Mouse (Mus musculus) adrenal gland, adult 8-10 months (tissue): ENCODE results near the gene Arhgap6. TPM values are rescaled to one million over a fixed set of nuclear protein-coding genes. Genes with fewer than 3 reads are reported as not detected.

ENCODE experiments used
- DNase-seq: peaks from one replicate; pipeline ENCODE4 v3.0.0; 2022
- total RNA-seq, 4 experiments: library from RNA; stranded (reverse); gene quantifications; 2 replicates each; pipeline ENCODE4 v1.2.4; 2022

Arhgap6 gene
- total RNA-seq, 4 experiments from 2014 or later, result 2.4 to 3.3 (median 2.6) TPM

GRCm38 (mm10) chrX:169123773-169124151 is 328.9 kb downstream of the Arhgap6 start:
- no peak for DNase-seq

GRCm38 (mm10) chrX:169139758-169140157 is 344.9 kb downstream of the Arhgap6 start:
- DNase-seq, result no peak

- no peak for DNase-seq
Observed at GRCm38 (mm10) chrX:169140467-169140866, 345.6 kb downstream of the Arhgap6 start.

GRCm38 (mm10) chrX:169153805-169154204 is 358.9 kb downstream of the Arhgap6 start:
- no peak for DNase-seq

- no peak for DNase-seq
Observed at GRCm38 (mm10) chrX:169158385-169158784, 363.5 kb downstream of the Arhgap6 start.

- DNase-seq, result no peak
Observed at GRCm38 (mm10) chrX:169170981-169171380, 376.1 kb downstream of the Arhgap6 start.

GRCm38 (mm10) chrX:169173796-169174195 is 378.9 kb downstream of the Arhgap6 start:
- DNase-seq, result no peak

GRCm38 (mm10) chrX:169178634-169179033 is 383.7 kb downstream of the Arhgap6 start:
- DNase-seq, result no peak

- no peak for DNase-seq
Observed at GRCm38 (mm10) chrX:169187100-169187499, 392.2 kb downstream of the Arhgap6 start, which contains the start of gene Amelx. Gene Amelx (minus strand): TSS chrX:169187200.

GRCm38 (mm10) chrX:169210019-169210418 is 415.1 kb downstream of the Arhgap6 start:
- no peak for DNase-seq

- DNase-seq, result no peak
Observed at GRCm38 (mm10) chrX:169220064-169220463, 425.2 kb downstream of the Arhgap6 start.

- no peak for DNase-seq
Observed at GRCm38 (mm10) chrX:169222357-169223062, 427.6 kb downstream of the Arhgap6 start.

- DNase-seq, result no peak
Observed at GRCm38 (mm10) chrX:169255915-169256314, 461.0 kb downstream of the Arhgap6 start.

- no peak for DNase-seq
Observed at GRCm38 (mm10) chrX:169256741-169257140, 461.8 kb downstream of the Arhgap6 start.

- DNase-seq, result no peak
Observed at GRCm38 (mm10) chrX:169261034-169261433, 466.1 kb downstream of the Arhgap6 start.

- DNase-seq, result no peak
Observed at GRCm38 (mm10) chrX:169262212-169262611, 467.3 kb downstream of the Arhgap6 start.

- no peak for DNase-seq
Observed at GRCm38 (mm10) chrX:169263433-169264172, 468.7 kb downstream of the Arhgap6 start.

GRCm38 (mm10) chrX:169299579-169299978 is 504.7 kb downstream of the Arhgap6 start:
- no peak for DNase-seq

GRCm38 (mm10) chrX:169302271-169303045 is 507.6 kb downstream of the Arhgap6 start:
- DNase-seq, result peak; percentile 14

- no peak for DNase-seq
Observed at GRCm38 (mm10) chrX:169303945-169304344, 509.0 kb downstream of the Arhgap6 start.

- DNase-seq, result no peak
Observed at GRCm38 (mm10) chrX:169308559-169308958, 513.7 kb downstream of the Arhgap6 start.

- no peak for DNase-seq
Observed at GRCm38 (mm10) chrX:169319066-169319760, 524.3 kb downstream of the Arhgap6 start.
